Mouse (Mus musculus): ENCODE data around the gene Olfr472.
"Not testable (repeated sequence)": the region's sequence is repeated elsewhere in the genome, so short reads cannot be mapped to it uniquely, and the experiment has no call there.

Gene Olfr472

DNA sequence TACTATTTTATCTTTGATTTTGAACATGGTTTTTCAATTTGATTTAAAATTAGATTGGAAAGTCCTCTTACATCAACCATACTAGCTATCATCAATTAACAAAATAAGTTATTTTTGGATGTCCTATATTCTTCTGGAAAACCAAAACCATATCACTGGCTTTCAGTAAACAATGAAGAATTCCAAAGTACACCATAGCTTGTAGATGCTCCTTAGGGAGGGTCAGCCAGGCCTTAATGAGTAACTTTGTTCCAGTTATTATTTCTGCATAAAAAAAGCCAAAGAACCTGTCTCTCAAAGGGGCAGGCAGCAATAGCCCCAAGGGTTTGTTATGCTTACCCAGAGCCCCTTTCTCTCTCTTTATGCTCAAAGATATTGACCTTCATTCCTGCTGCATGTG lies at the start of gene Olfr472:
Olfr472 (plus strand) TSS at position 301 of the 400 bp plus-strand sequence.
- no peak for DNase-seq (ENCODE audit: low spot score in 2 of 2)

DNA sequence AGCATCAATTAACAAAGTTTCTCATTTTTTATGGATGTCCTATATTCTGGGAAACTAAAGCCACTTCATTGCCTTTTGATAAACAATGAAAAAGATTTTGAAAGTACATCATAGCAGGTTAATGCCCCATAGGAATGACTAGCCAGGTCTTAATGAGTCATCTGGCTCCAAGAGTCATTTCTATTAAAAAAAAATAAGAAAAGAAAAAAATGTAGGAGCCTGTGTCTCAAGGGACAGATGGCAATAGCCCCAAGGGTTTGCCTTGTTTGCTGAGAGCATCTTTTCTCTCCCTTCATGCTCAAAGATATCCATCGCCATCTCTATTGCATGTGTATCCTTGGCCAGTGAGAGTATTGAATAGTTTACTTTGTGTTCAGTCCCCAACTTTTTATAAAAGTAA lies 32.4 kb downstream of the Olfr472 start, which contains the start of gene Olfr473:
Olfr473 (plus strand) TSS at position 301 of the 400 bp plus-strand sequence.
- no peak for DNase-seq (ENCODE audit: low spot score in 2 of 2)

DNA sequence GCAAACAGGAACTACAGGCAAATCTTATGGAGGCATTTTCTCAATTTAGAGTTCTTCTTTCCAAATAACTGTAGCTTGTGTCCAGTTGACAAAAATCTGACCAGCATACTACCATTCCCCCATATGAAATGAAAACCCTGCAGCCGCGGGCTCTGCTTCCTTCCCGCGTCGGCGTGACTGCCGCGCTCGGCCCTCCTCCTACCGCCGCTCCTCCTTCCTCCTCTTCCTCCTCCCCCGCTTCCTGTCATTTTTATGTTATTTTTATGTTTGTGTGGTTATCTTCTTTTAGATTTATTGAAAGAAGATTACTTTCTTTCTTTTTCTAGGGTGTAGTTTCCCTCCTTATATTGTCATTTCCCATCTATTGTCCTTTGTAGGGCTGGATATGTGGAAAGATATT lies 54.8 kb downstream of the Olfr472 start:
- DNase-seq (ENCODE audit: low spot score in 2 of 2) = not testable (repeated sequence)

DNA sequence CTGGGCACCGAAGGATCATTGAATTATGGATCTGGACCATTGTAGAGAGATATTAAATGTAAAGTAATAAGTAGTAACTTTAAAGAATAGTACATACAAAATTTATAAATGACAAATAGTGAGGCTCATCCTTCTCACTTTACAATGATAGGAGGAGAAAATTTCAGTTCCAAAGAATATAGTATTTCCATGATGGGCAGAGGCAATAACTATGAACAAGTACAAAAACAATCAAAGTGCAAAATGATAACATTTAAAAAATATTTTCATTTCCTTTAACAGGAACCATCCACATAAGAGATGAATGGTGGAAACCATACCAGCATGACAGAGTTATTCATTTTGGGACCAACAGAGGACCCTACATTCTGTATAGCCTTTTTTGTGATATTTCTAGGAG lies 56.6 kb downstream of the Olfr472 start, which contains the start of gene Olfr474:
Olfr474 (plus strand) TSS at position 301 of the 400 bp plus-strand sequence.
- DNase-seq (ENCODE audit: low spot score in 2 of 2) = no peak
